Mouse (Mus musculus) hindbrain, postnatal 0 days (tissue): ENCODE results near the gene Auh. TPM values are rescaled to one million over a fixed set of nuclear protein-coding genes. Genes with fewer than 3 reads are reported as not detected.

Experiments used
- ATAC-seq: fragments of 200-750 bp; cut with Nextera tagmentation; 2 replicates; pipeline ENCODE4 v1.8.0; 2017; ENCODE audit warnings: mild to moderate bottlenecking, moderate TSS enrichment, moderate library complexity
- DNase-seq: peaks from one replicate; pipeline ENCODE4 v3.0.0-alpha.2; 2015; ENCODE audit warnings: low spot score
- H3K27ac ChIP-seq: fragments of 300-500 bp; sonication (generic); 2 replicates; pipeline ENCODE4 v1.5.1; 2014; ENCODE audit warnings: mild to moderate bottlenecking
- H3K27me3 ChIP-seq: fragments of 300-500 bp; sonication (generic); 2 replicates; pipeline ENCODE4 v1.6.1; 2014; ENCODE audit warnings: low read length, mixed read lengths; ENCODE audit not compliant: insufficient read depth
- H3K36me3 ChIP-seq: fragments of 300-500 bp; sonication (generic); 2 replicates; pipeline ENCODE4 v1.6.1; 2014; ENCODE audit warnings: low read length, mixed read lengths; ENCODE audit not compliant: insufficient read depth
- H3K4me1 ChIP-seq: fragments of 300-500 bp; sonication (generic); 2 replicates; pipeline ENCODE4 v1.6.1; 2014; ENCODE audit warnings: antibody characterized with exemption, low read length, mixed read lengths; ENCODE audit not compliant: insufficient read depth
- H3K4me2 ChIP-seq: fragments of 300-500 bp; sonication (generic); 2 replicates; pipeline ENCODE4 v1.6.1; 2014; ENCODE audit warnings: low read depth, mild to moderate bottlenecking, low read length, moderate library complexity, mixed read lengths
- H3K4me3 ChIP-seq: fragments of 300-500 bp; sonication (generic); 2 replicates; pipeline ENCODE4 v1.5.1; 2014; ENCODE audit warnings: low read length
- H3K9ac ChIP-seq: fragments of 300-500 bp; sonication (generic); replicated peaks from 2 replicates; pipeline ENCODE4 v1.6.1; 2014; ENCODE audit warnings: mild to moderate bottlenecking, low read length, moderate library complexity, mixed read lengths
- H3K9me3 ChIP-seq: fragments of 300-500 bp; sonication (generic); 2 replicates; pipeline ENCODE4 v1.6.1; 2016; ENCODE audit warnings: low read length, mixed read lengths
- CTCF ChIP-seq: IDR thresholded peaks from 2 replicates; pipeline ENCODE4 v1.5.1; 2016; ENCODE audit warnings: antibody characterized with exemption, control low read depth, low read depth
- WGBS: fragments of 180-500 bp; shearing (Covaris S2); extraction: QIAGEN DNeasy Blood & Tissue Kit; methylation state at CpG from one replicate; pipeline ENCODE4 v1.1.7; 2014; 5-methylcytosine and 5-hydroxymethylcytosine counted together
- polyA plus RNA-seq: library from polyadenylated mRNA; unstranded; fragments of >200 nt; fragmentation: Nextera tagmentation; extraction: Ambion mirVana; gene quantifications from 2 replicates; pipeline ENCODE4 v1.2.1, GENCODE M21; 2015
- total RNA-seq: library from RNA; depleted of rRNA; stranded (reverse); fragments of >200 nt; gene quantifications from 2 replicates; pipeline ENCODE4 v1.2.3, GENCODE M21; 2014

Gene Auh
- total and polyA plus RNA-seq, 2 experiments from 2014 or later: 39.3 to 65.9 TPM

GRCm38 (mm10) chr13:52847481-52847880 lies 82.0 kb downstream of the Auh start:
- WGBS: 45% methylated on average over 8 of the region's 8 CpGs
- ATAC-seq (no peak), DNase-seq (no peak)
- H3K4me1 ChIP-seq: no peaks in the 10 kb centered on the region
- no peak overlapping the region for H3K4me3 ChIP-seq
- no peak for TF ChIP-seq CTCF
- H3K9me3 ChIP-seq: no peaks in the 10 kb centered on the region
- H3K27ac ChIP-seq: no peak overlapping the region
- H3K36me3 ChIP-seq: no peaks in the 10 kb centered on the region
- H3K9ac ChIP-seq: no peak overlapping the region
- no peaks in the 10 kb centered on the region for H3K27me3 ChIP-seq
- no peak overlapping the region for H3K4me2 ChIP-seq

GRCm38 (mm10) chr13:52847071-52847470 lies 82.4 kb downstream of the Auh start:
- TF ChIP-seq CTCF: no peak
- DNase-seq: no peak
- ATAC-seq: no peak

GRCm38 (mm10) chr13:52845618-52846017 lies 83.9 kb downstream of the Auh start:
- ATAC-seq (no peak), DNase-seq (no peak)
- no peak overlapping the region for H3K4me3 ChIP-seq

More at GRCm38 (mm10) chr13:52847071-52847470, 82.4 kb downstream of the Auh start:
- H3K27ac ChIP-seq: peak overlapping the region; percentile 11; the same call in 1 of the 2 replicates
- H3K9ac ChIP-seq: no peak overlapping the region
- WGBS: 81% methylated on average over 17 of the region's 17 CpGs
- H3K9me3 ChIP-seq: no peaks in the 10 kb centered on the region
- H3K27me3 ChIP-seq: no peaks in the 10 kb centered on the region
- H3K4me3 ChIP-seq: no peak overlapping the region
- no peak overlapping the region for H3K4me2 ChIP-seq
- H3K4me1 ChIP-seq: no peaks in the 10 kb centered on the region
- no peaks in the 10 kb centered on the region for H3K36me3 ChIP-seq

GRCm38 (mm10) chr13:52843536-52844178 lies 85.8 kb downstream of the Auh start:
- WGBS: 74% methylated on average over 10 of the region's 10 CpGs

More at GRCm38 (mm10) chr13:52845618-52846017, 83.9 kb downstream of the Auh start:
- TF ChIP-seq CTCF: no peak
- Histone ChIP-seq H3K9ac (no peak overlapping the region), H3K27me3 (no peaks in the 10 kb centered on the region), H3K4me1 (no peaks in the 10 kb centered on the region), H3K36me3 (no peaks in the 10 kb centered on the region), H3K9me3 (no peaks in the 10 kb centered on the region), H3K27ac (no peak overlapping the region), H3K4me2 (no peak overlapping the region)
- 89% methylated on average over 4 of the region's 4 CpGs for WGBS

GRCm38 (mm10) chr13:52836231-52836630 lies 93.2 kb downstream of the Auh start:
- no peak for DNase-seq
- no peaks in the 10 kb centered on the region for H3K27me3 ChIP-seq
- H3K4me2 ChIP-seq: no peak overlapping the region
- H3K36me3 ChIP-seq: peaks cover 8% of the 10 kb centered on the region; the same call in 1 of the 2 replicates
- no peak overlapping the region for H3K9ac ChIP-seq
- H3K4me3 ChIP-seq: no peak overlapping the region
- no peak for TF ChIP-seq CTCF
- 95% methylated on average over 8 of the region's 8 CpGs for WGBS
- ATAC-seq: no peak
- no peak overlapping the region for H3K27ac ChIP-seq
- no peaks in the 10 kb centered on the region for H3K4me1 ChIP-seq
- H3K9me3 ChIP-seq: no peaks in the 10 kb centered on the region

More at GRCm38 (mm10) chr13:52843536-52844178, 85.8 kb downstream of the Auh start:
- no peak overlapping the region for H3K27ac ChIP-seq
- no peak for ATAC-seq
- H3K9ac ChIP-seq: no peak overlapping the region
- no peaks in the 10 kb centered on the region for H3K27me3 ChIP-seq
- H3K4me3 ChIP-seq: no peak overlapping the region
- TF ChIP-seq CTCF: no peak
- DNase-seq: no peak
- no peak overlapping the region for H3K4me2 ChIP-seq
- H3K9me3 ChIP-seq: no peaks in the 10 kb centered on the region
- H3K4me1 ChIP-seq: no peaks in the 10 kb centered on the region
- no peaks in the 10 kb centered on the region for H3K36me3 ChIP-seq

- no peak for TF ChIP-seq CTCF
- DNase-seq (no peak), ATAC-seq (no peak)
- Histone ChIP-seq H3K36me3 (peaks cover 8% of the 10 kb centered on the region; the same call in 1 of the 2 replicates), H3K9me3 (no peaks in the 10 kb centered on the region), H3K27ac (no peak overlapping the region), H3K27me3 (no peaks in the 10 kb centered on the region), H3K4me1 (no peaks in the 10 kb centered on the region), H3K4me2 (no peak overlapping the region), H3K9ac (no peak overlapping the region), H3K4me3 (no peak overlapping the region)
- 81% methylated on average over 8 of the region's 8 CpGs for whole genome bisulfite sequencing
Measured at GRCm38 (mm10) chr13:52834591-52834990, 94.9 kb downstream of the Auh start.

- H3K4me2 ChIP-seq: no peak overlapping the region
- TF ChIP-seq CTCF: no peak
- H3K36me3 ChIP-seq: peaks cover 8% of the 10 kb centered on the region; the same call in 1 of the 2 replicates
- 81% methylated on average over 2 of the region's 2 CpGs for WGBS
- H3K27ac ChIP-seq: no peak overlapping the region
- no peaks in the 10 kb centered on the region for H3K9me3 ChIP-seq
- DNase-seq (no peak), ATAC-seq (no peak)
- H3K4me3 ChIP-seq: no peak overlapping the region
- H3K27me3 ChIP-seq: no peaks in the 10 kb centered on the region
- no peaks in the 10 kb centered on the region for H3K4me1 ChIP-seq
- H3K9ac ChIP-seq: no peak overlapping the region
Measured at GRCm38 (mm10) chr13:52833748-52834147, 95.7 kb downstream of the Auh start.
